Mouse (Mus musculus) ES-E14 (cell line): ENCODE data around the gene Tsg101.

Experiments
- CHD2 ChIP-seq: IDR thresholded peaks from 2 replicates; pipeline ENCODE4 v1.6.1; 2014; ENCODE audit warnings: mild to moderate bottlenecking, low read depth, low read length, inconsistent platforms
- HCFC1 ChIP-seq: IDR thresholded peaks from 2 replicates; pipeline ENCODE4 v1.6.1; 2012; ENCODE audit warnings: low read length, inconsistent platforms, borderline replicate concordance; ENCODE audit not compliant: insufficient read depth
- MAFK ChIP-seq: IDR thresholded peaks from 2 replicates; pipeline ENCODE4 v1.6.1; 2014; ENCODE audit warnings: mild to moderate bottlenecking, low read depth, low read length, inconsistent platforms; ENCODE audit not compliant: insufficient read depth
- ZC3H11A ChIP-seq: IDR thresholded peaks from 2 replicates; pipeline ENCODE4 v1.6.1; 2012; ENCODE audit warnings: low read depth, mild to moderate bottlenecking, inconsistent platforms, low read length, borderline replicate concordance

DNA sequence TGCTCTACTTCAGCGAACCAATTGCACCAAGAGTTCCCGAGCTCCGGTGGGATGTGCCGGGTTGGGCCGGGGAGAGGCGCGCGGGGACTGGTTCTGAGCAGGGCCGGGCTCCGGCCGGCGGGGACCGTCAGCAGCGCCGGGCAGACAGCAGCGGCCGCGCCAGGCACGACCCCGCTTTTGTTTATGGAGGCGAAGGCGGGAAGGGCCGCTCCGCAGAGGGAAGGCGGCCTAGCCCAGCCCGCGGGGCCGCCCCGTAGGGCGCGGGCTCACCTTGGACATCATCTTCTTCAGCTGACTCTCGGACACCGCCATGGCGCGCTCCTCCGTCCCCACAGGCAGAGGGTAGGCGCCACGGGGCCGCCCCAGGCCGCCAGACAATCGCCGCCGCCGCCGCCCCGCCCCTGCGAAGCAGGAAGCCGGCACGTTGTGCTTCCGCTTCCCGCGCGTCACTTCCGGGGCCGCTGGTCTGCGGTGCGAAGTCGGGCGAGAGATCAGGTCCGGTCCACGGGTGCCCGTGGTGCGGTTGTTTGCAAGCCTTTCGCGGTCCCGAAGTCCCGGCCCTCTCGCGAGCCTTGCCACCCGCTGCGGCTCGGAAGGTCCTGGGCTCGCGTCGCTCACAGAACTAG lies at the start of gene Tsg101:
- no peak for TF ChIP-seq MAFK
- TF ChIP-seq HCFC1: no peak; the same call in 1 of the 2 replicates
- peak; percentile 73 for TF ChIP-seq CHD2
- TF ChIP-seq ZC3H11A: no peak
